In genomic region chr15:12453343-12453742, GRCm38 (mm10) we compare ENCODE assay signal across 24 mouse cellular contexts.
"Had no signal": no experiment of that assay in that cellular context is flagged by ENCODE, and none has a peak within 500 bp of the region (broad histone marks: within the 10 kb centered on the region; RNA-seq: fewer than 3 reads in every experiment).

No protein-coding gene starts in this region.

- ATAC-seq: liver, postnatal 0 days; lung, postnatal 0 days; midbrain, embryonic 16.5 days had no signal

- H3K27ac ChIP-seq: lung, embryonic 15.5 days; macrophage; midbrain, embryonic 10.5 days; midbrain, embryonic 12.5 days; neural tube, embryonic 13.5 days; neural tube, embryonic 15.5 days; stomach, embryonic 15.5 days; stomach, postnatal 0 days had no signal

- H3K27me3 ChIP-seq: lung, embryonic 15.5 days; midbrain, embryonic 12.5 days; neural tube, embryonic 13.5 days; neural tube, embryonic 15.5 days; stomach, embryonic 15.5 days had no signal

- H3K36me3 ChIP-seq: lung, embryonic 15.5 days; midbrain, embryonic 10.5 days; midbrain, embryonic 12.5 days; neural tube, embryonic 13.5 days; neural tube, embryonic 15.5 days; stomach, embryonic 15.5 days had no signal

- H3K4me2 ChIP-seq: lung, embryonic 15.5 days; midbrain, embryonic 12.5 days; neural tube, embryonic 13.5 days; neural tube, embryonic 15.5 days; stomach, embryonic 15.5 days had no signal

- H3K4me3 ChIP-seq: lung, embryonic 15.5 days; midbrain, embryonic 10.5 days; midbrain, embryonic 12.5 days; myocyte; neural tube, embryonic 13.5 days; neural tube, embryonic 15.5 days; stomach, embryonic 15.5 days had no signal

- DNase-seq: liver, postnatal 0 days; lung, adult 2 months; lung, postnatal 14 days; lung, postnatal 36 days; midbrain, embryonic 14.5 days; retina, postnatal 1 day; right cerebral cortex, adult 18-20 months; right cerebral cortex, postnatal 25 days; right cerebral cortex, postnatal 4 days; spleen, adult 18-20 months; thymus, adult 2 months; thymus, postnatal 25 days; thymus, postnatal 4 days had no signal

- H3K9ac ChIP-seq: liver, postnatal 0 days; lung, embryonic 15.5 days; midbrain, embryonic 12.5 days; neural tube, embryonic 13.5 days; neural tube, embryonic 15.5 days; stomach, embryonic 15.5 days had no signal

- H3K9me3 ChIP-seq: lung, embryonic 15.5 days; midbrain, embryonic 10.5 days; midbrain, embryonic 12.5 days; neural tube, embryonic 13.5 days; neural tube, embryonic 15.5 days; stomach, embryonic 15.5 days had no signal

- H3K4me1 ChIP-seq: midbrain, embryonic 12.5 days; stomach, embryonic 15.5 days had no signal
